Mouse (Mus musculus) liver, embryonic 11.5 days (tissue): ENCODE data around the gene Dennd1b. TPM values are rescaled to one million over a fixed set of nuclear protein-coding genes. Genes with fewer than 3 reads are reported as not detected.

ENCODE experiments used
- ATAC-seq: fragments of 200-750 bp; cut with Nextera tagmentation; replicated peaks from 2 replicates; pipeline ENCODE4 v1.8.0; 2017; ENCODE audit warnings: moderate number of reproducible peaks, mild to moderate bottlenecking, moderate TSS enrichment, moderate library complexity; ENCODE audit not compliant: low FRiP score
- DNase-seq: peaks from one replicate; pipeline ENCODE4 v3.0.0-alpha.2; 2017; ENCODE audit warnings: low spot score
- H3K27ac ChIP-seq: fragments of 300-500 bp; sonication (generic); 2 replicates; pipeline ENCODE4 v1.5.1; 2014; ENCODE audit warnings: mild to moderate bottlenecking, low read depth, low read length, control low read depth
- H3K27me3 ChIP-seq: fragments of 300-500 bp; sonication (generic); replicated peaks from 2 replicates; pipeline ENCODE4 v1.6.1; 2014; ENCODE audit warnings: low read length, mixed read lengths; ENCODE audit not compliant: control insufficient read depth, insufficient read depth
- H3K36me3 ChIP-seq: fragments of 300-500 bp; sonication (generic); 2 replicates; pipeline ENCODE4 v1.6.1; 2014; ENCODE audit warnings: mild to moderate bottlenecking, low read length, moderate library complexity, mixed read lengths; ENCODE audit not compliant: control insufficient read depth, insufficient read depth
- H3K4me1 ChIP-seq: fragments of 300-500 bp; sonication (generic); replicated peaks from 2 replicates; pipeline ENCODE4 v1.6.1; 2014; ENCODE audit warnings: low read length, mixed read lengths; ENCODE audit not compliant: control insufficient read depth, insufficient read depth
- H3K4me2 ChIP-seq: fragments of 300-500 bp; sonication (generic); 2 replicates; pipeline ENCODE4 v1.6.1; 2014; ENCODE audit warnings: mild to moderate bottlenecking, control low read depth, moderate library complexity
- H3K4me3 ChIP-seq: fragments of 300-500 bp; sonication (generic); 2 replicates; pipeline ENCODE4 v1.5.1; 2014; ENCODE audit warnings: low read depth, low read length, control low read depth
- H3K9ac ChIP-seq: fragments of 300-500 bp; sonication (generic); 2 replicates; pipeline ENCODE4 v1.6.1; 2014; ENCODE audit warnings: low read depth, low read length, control low read depth
- H3K9me3 ChIP-seq: fragments of 300-500 bp; sonication (generic); 2 replicates; pipeline ENCODE4 v1.6.1; 2016; ENCODE audit warnings: low read length, inconsistent platforms, mixed read lengths; ENCODE audit not compliant: control insufficient read depth
- WGBS: fragments of 180-500 bp; shearing (Covaris S2); extraction: QIAGEN DNeasy Blood & Tissue Kit; methylation state at CpG from one replicate; pipeline ENCODE4 v1.1.7; 2014; 5-methylcytosine and 5-hydroxymethylcytosine counted together
- polyA plus RNA-seq: library from polyadenylated mRNA; unstranded; fragments of >200 nt; fragmentation: Nextera tagmentation; extraction: Ambion mirVana; gene quantifications from 2 replicates; pipeline ENCODE4 v1.2.1, GENCODE M21; 2014

Gene Dennd1b
- polyA plus RNA-seq, 1 experiment from 2014 or later: 8.0 TPM

- no peak for ATAC-seq
- no peak overlapping the region for H3K4me2 ChIP-seq
- no peak overlapping the region for H3K9ac ChIP-seq
- H3K4me1 ChIP-seq: no peaks in the 10 kb centered on the region
- no peaks in the 10 kb centered on the region for H3K9me3 ChIP-seq
- H3K36me3 ChIP-seq: peaks cover 2% of the 10 kb centered on the region; the same call in 1 of the 2 replicates
- no peaks in the 10 kb centered on the region for H3K27me3 ChIP-seq
- no peak overlapping the region for H3K27ac ChIP-seq
- no peak for DNase-seq
- WGBS: 88% methylated on average over 6 of the region's 6 CpGs
- no peak overlapping the region for H3K4me3 ChIP-seq
Observed at GRCm38 (mm10) chr1:139091701-139092100, 128.5 kb downstream of the Dennd1b start.

DNA sequence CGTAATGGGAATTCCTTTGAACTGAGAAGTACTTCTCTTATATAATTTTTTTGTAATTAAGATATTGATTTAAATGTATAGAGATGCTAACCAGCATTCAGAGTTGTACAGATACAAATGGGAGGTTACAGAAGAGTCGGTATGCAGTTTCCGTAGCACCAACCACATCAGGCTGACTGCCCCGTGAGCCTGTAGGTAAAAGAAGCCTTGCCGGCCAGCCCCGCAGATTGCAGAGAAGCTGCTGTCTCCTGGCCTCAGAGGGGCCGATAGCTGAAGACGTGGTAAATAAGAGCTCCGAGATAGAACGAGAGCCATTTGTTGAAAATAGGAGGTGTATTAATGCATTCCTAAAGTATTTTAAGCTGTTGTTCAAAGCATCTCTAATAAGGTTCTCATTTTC is 128.9 kb downstream of the Dennd1b start:
- Histone ChIP-seq H3K27ac (no peak overlapping the region), H3K4me1 (no peaks in the 10 kb centered on the region), H3K36me3 (peaks cover 2% of the 10 kb centered on the region; the same call in 1 of the 2 replicates), H3K9me3 (no peaks in the 10 kb centered on the region), H3K4me3 (no peak overlapping the region), H3K27me3 (no peaks in the 10 kb centered on the region), H3K4me2 (no peak overlapping the region), H3K9ac (no peak overlapping the region)
- no peak for ATAC-seq
- DNase-seq: no peak
- WGBS: 81% methylated on average over 10 of the region's 10 CpGs

DNA sequence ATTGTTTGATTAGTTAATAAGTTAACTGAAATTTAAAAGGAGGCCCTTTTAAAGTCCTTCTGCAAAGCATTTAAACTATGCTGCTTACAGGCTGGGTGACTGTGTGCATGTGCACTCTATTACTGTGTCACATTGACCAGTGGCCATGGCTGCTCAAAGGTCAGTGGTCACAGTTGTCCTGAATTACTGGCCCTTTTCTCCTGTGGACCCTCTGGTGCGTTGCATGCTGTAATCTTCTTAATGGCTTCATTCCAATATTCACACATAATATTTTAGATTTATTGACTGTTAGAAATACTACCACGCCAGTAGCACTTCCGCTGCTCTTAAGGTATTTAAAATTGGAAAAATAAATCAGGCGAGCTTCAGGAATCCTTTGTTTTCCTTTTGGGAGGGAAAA is 129.5 kb downstream of the Dennd1b start:
- Histone ChIP-seq H3K9ac (no peak overlapping the region), H3K36me3 (peaks cover 2% of the 10 kb centered on the region; the same call in 1 of the 2 replicates), H3K9me3 (no peaks in the 10 kb centered on the region), H3K4me2 (no peak overlapping the region), H3K4me1 (no peaks in the 10 kb centered on the region), H3K27me3 (no peaks in the 10 kb centered on the region), H3K27ac (no peak overlapping the region), H3K4me3 (no peak overlapping the region)
- 72% methylated on average over 4 of the region's 4 CpGs for WGBS
- ATAC-seq (no peak), DNase-seq (no peak)

- H3K9me3 ChIP-seq: no peaks in the 10 kb centered on the region
Observed at GRCm38 (mm10) chr1:139096369-139096768, 133.1 kb downstream of the Dennd1b start.

GRCm38 (mm10) chr1:139098088-139098487 is 134.9 kb downstream of the Dennd1b start:
- Histone ChIP-seq H3K27ac (no peak overlapping the region), H3K4me1 (no peaks in the 10 kb centered on the region), H3K9ac (no peak overlapping the region), H3K27me3 (no peaks in the 10 kb centered on the region), H3K4me2 (no peak overlapping the region), H3K9me3 (no peaks in the 10 kb centered on the region), H3K4me3 (no peak overlapping the region), H3K36me3 (no peaks in the 10 kb centered on the region)
- ATAC-seq (no peak), DNase-seq (no peak)
- WGBS: 87% methylated on average over 4 of the region's 4 CpGs

More at GRCm38 (mm10) chr1:139096369-139096768, 133.1 kb downstream of the Dennd1b start:
- Histone ChIP-seq H3K27ac (no peak overlapping the region), H3K4me1 (no peaks in the 10 kb centered on the region), H3K9ac (no peak overlapping the region), H3K36me3 (peaks cover 2% of the 10 kb centered on the region; the same call in 1 of the 2 replicates), H3K27me3 (no peaks in the 10 kb centered on the region), H3K4me3 (no peak overlapping the region), H3K4me2 (no peak overlapping the region)
- 88% methylated on average over 6 of the region's 6 CpGs for WGBS
- no peak for DNase-seq
- ATAC-seq: no peak

- H3K9me3 ChIP-seq: no peaks in the 10 kb centered on the region
- no peak for ATAC-seq
Observed at GRCm38 (mm10) chr1:139101725-139102124, 138.5 kb downstream of the Dennd1b start.

DNA sequence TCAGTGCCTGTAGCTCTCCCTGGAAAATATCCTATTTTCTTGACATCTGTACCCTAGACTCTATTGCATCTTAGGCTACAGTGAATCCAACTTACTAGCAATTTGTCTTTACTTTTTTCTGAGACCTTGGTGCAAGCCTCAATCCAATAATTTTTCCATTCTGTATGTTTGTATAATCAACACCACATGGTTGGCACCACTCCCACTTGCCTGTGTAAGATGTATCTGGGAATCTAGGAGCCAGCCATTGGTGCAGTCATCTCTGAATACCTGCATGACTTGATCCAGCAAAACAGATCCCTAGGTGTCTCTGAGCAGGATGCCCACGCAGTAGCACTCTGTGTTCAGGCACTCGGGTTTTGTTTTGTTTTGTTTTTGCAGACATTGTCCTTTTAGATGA is 145.0 kb downstream of the Dennd1b start:
- no peak overlapping the region for H3K27ac ChIP-seq
- H3K9me3 ChIP-seq: no peaks in the 10 kb centered on the region
- 0 out of 2 replicates have a peak, but pooled peaks cover 2% of the 10 kb centered on the region for H3K4me1 ChIP-seq
- H3K9ac ChIP-seq: no peak overlapping the region
- no peak overlapping the region for H3K4me2 ChIP-seq
- DNase-seq (no peak), ATAC-seq (no peak)
- H3K4me3 ChIP-seq: no peak overlapping the region
- WGBS: 85% methylated on average over 2 of the region's 2 CpGs
- no peaks in the 10 kb centered on the region; the same call in 1 of the 2 replicates for H3K36me3 ChIP-seq
- no peaks in the 10 kb centered on the region for H3K27me3 ChIP-seq

More at GRCm38 (mm10) chr1:139101725-139102124, 138.5 kb downstream of the Dennd1b start:
- no peak overlapping the region for H3K4me2 ChIP-seq
- H3K27me3 ChIP-seq: no peaks in the 10 kb centered on the region
- DNase-seq: no peak
- H3K4me1 ChIP-seq: no peaks in the 10 kb centered on the region
- no peak overlapping the region for H3K4me3 ChIP-seq
- H3K36me3 ChIP-seq: no peaks in the 10 kb centered on the region
- no peak overlapping the region for H3K9ac ChIP-seq
- WGBS: 72% methylated on average over 9 of the region's 9 CpGs
- H3K27ac ChIP-seq: no peak overlapping the region

DNA sequence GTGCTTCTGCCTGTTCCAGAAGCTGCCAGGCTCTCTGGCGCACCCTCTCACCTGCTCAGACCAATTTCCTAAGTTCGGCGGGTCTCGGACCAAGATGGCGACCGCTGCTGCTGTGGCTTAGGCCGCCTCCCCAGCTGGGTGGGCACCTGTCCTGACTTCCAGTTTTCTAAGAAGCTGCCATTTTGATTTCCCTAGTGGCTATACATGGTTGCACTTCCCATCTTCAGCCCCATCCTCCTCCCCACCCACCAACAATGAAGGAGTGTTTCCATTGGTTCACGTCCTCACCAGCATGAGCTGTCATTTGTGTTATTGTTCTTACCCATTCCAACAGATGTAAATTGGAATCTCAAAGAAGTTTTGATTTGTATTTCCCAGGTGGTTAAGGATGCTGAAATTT is 159.4 kb downstream of the Dennd1b start:
- WGBS: 96% methylated on average over 8 of the region's 8 CpGs
- DNase-seq: no peak
- H3K27me3 ChIP-seq: no peaks in the 10 kb centered on the region

GRCm38 (mm10) chr1:139139644-139140043 is 176.4 kb downstream of the Dennd1b start:
- ATAC-seq (no peak), DNase-seq (no peak)
- no peak overlapping the region for H3K27ac ChIP-seq
- H3K4me3 ChIP-seq: no peak overlapping the region
- no peaks in the 10 kb centered on the region for H3K27me3 ChIP-seq
- no peaks in the 10 kb centered on the region for H3K4me1 ChIP-seq
- no peaks in the 10 kb centered on the region for H3K9me3 ChIP-seq
- H3K36me3 ChIP-seq: 0 out of 2 replicates have a peak, but pooled peaks cover 4% of the 10 kb centered on the region
- H3K4me2 ChIP-seq: no peak overlapping the region
- H3K9ac ChIP-seq: no peak overlapping the region
- WGBS: 80% methylated on average over 1 of the region's 1 CpGs

More for the DNA sequence above, 159.4 kb downstream of the Dennd1b start:
- Histone ChIP-seq H3K9me3 (no peaks in the 10 kb centered on the region), H3K4me3 (no peak overlapping the region), H3K36me3 (no peaks in the 10 kb centered on the region), H3K4me2 (no peak overlapping the region), H3K9ac (no peak overlapping the region), H3K27ac (no peak overlapping the region), H3K4me1 (no peaks in the 10 kb centered on the region)
- ATAC-seq: no peak
